Mouse (Mus musculus): Measurements from ENCODE around the gene Stau1.
A peak's percentile ranks its signal among the peaks of the same experiment; 100 is the strongest.

The Stau1 gene

DNA sequence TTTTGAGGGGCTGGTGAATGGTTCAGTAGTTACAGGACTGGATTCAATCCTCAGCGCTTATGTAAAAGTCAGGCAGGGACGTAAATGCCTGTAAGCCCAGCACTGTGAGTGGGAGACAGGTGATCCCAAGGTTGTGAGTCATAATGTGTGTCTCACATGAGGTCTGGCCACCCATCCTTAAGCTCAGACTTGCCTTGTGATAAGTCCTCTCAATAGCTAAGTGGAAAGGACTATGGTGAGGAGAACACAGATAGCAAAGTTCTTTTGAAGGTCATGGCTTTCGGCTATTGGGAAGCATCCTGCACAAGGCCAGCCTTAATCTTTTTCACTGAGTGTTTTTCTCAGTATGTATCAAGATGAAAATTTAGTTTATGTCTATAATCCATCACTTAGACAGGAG, 86.4 kb downstream of the Stau1 start:
- DNase-seq = no peak

DNA sequence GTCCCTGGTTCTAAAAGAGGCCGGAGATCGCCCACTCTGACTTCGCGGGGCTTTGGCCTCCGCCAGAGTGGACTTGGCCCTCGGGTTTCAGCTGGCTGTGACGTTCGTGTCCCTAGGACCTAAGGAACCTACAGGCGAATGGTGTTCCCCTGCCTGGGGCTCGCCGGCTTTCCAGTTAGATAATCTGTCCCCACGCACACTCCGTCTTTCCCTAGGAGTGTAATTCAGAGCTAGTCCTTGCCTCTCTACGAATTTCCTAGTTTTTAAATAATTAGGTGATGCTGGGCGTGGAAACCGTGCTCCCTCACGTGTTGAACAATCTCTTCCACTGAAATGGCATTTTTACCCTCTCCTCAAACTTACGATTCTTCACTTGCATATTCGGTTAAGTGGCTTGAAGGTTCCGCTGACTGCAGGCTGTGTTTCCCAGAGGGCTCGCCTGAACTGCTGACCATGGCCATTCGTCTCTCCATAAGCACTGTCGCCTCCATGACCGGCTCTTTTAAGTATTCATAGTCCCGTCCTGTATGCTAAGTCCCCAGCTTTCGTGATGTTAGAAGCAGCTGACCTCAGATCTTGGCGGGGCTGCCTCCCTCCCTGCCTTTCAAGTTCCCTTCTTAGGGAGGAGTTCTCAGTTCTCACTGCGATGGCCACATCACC, 89.4 kb downstream of the Stau1 start:
- peak; percentile 36 for DNase-seq

DNA sequence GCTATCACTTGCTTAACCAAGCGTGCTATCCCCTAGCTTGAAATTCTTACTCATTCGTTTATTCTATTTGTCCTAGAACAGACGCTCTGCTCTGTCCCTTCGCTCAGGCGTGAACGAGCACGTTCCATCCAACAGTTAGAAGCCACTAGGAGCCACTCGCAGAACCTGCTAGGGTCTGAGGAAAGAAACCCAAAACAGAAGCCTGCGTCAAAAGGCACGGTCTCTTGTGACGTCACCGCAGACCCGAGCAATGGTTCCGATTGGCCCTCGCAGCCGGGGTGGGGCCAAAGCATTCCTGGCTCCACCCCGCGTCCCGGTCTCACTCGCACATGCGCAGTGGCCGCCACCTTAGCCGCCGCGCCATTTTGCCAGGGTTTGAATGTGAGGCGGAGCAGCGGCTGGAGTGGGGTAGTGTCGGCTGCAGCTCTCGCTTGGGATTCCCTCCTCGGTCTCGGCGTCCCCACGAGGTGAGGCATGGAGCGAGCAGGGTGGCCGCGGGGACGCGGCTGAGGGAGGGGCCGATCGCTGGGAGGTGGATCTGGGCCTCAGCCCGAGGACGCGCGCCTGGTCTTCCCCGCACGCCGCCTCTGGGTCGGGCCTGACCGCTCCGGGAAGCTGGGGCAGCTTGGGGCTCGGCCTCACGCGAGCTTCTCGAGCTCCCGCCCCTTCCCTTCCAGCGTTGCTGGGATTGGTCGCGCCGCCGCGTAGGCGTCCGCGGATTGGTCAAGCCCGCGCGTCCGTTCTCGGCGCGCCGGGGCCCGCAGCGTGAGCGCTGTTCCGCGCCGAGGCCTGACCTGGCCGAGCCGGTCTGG, 90.2 kb downstream of the Stau1 start, which contains the start of gene Cse1l:
Gene Cse1l, plus strand, starts transcription at position 330 of the 812 bp plus-strand sequence.
- peak; percentile 98 for DNase-seq

DNA sequence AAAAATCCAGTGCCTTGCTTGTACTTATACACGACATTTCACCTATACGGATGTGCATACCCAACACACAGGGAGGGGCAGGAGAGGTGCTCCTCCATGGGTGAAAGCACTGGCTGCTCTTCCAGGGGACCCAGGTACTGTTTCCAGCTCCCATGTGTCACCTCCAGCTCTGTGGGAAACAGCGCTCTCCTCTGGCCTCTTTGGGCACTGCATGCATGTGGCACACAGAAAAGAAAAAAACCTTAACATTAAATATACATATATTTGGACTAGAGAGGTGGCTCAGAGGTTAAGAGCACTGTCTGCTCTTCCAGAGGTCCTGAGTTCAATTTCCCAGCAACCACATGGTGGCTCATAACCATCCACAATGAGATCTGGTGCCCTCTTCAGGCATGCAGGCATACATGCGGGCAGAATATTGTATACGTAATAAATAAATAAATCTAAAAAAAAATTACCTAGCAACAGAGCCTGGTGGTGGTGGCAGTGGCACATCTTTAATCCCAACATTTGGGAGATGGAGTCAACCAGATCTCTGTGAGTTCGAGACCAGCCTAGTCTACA, 92.3 kb downstream of the Stau1 start:
- peak; percentile 36 for DNase-seq

DNA sequence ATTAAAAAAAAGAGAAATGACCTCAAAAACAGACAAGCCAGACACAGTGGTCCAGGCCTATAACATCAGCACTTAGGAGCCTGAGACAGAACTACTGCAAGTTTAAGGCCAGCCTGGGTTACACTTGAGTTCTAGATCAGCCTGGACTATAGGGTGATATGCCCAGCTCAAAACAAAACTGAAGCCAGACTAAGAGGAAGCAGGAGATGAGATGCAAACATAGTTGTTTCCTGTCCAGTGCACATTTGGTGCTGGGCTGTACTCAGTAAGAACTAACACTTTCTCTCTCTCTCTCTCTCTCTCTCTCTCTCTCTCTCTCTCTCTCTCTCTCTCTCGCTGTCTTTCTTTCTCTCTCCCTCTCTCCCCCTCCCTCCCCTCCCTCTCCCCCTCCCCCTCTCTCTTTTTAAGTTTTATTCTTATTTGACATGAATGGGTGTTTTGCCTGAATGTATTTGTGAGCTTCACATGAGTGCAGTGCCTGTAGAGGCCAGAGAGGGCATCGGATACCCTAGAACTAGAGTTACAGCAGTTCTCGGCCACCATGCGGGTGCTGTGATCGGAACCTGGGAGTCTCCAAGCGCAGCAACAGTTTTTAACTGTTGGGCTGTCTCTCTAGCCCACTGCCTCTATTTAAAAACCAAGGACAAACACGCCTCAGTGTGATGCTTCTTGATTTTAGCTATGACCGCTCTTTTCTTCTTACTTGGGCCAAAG, 95.2 kb downstream of the Stau1 start:
- DNase-seq = no peak

DNA sequence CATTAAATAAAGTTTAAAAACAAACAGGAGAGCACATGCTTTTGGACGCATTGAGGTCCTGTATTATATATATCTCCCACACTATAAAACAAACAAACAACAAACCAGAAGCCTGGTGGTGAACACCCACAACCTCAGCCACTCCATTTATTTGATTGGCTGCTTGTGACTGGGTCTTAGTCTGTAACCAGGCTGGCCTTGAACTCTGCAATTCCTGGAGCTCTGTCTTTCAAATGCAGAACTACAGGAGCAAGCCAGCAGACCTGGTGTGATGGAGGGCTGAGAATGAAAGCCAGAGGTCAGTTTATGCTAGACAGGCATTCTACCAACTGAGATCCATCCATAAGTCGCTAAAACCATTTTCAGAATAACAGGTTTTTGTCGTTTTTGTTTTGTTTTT, 96.4 kb downstream of the Stau1 start:
- DNase-seq = no peak

DNA sequence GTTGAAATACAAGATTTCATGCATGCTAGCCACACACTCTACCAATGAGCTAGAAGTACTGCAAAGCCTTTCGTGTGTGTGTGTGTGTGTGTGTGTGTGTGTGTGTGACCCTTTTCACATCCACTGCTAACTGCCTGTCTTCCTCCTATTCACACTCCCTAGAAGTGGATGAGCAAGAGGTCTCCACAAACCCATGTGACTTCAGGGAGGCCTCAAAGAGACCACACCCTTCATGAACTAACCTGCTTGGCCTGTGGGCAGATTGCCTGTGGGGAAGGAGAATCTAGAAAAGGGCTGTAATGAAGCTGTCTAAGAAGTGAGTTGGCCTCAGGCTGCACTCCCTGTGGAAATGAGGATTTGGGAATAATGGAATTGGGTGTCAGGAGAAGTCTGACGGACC, 96.9 kb downstream of the Stau1 start:
- DNase-seq = no peak

All from cerebellum, adult 9-10 months (tissue).